Mouse (Mus musculus) splenic B cell, adult 2 months (primary cell): Measurements from ENCODE around the gene Nlrc5.
"Not testable (repeated sequence)": the region's sequence is repeated elsewhere in the genome, so short reads cannot be mapped to it uniquely, and the experiment has no call there.

Experiments
- DNase-seq: peaks from one replicate; pipeline ENCODE4 v3.0.0-alpha.2; 2011; ENCODE audit warnings: low read depth, low spot score
- H3K27me3 ChIP-seq: 2 replicates; pipeline ENCODE4 v1.6.1; 2012; ENCODE audit warnings: mild to moderate bottlenecking, low read length, moderate library complexity, mixed read lengths; ENCODE audit not compliant: control insufficient read depth, poor library complexity, insufficient read depth, severe bottlenecking
- H3K36me3 ChIP-seq: 2 replicates; pipeline ENCODE4 v1.6.1; 2012; ENCODE audit warnings: mild to moderate bottlenecking, low read length, moderate library complexity, mixed read lengths; ENCODE audit not compliant: control insufficient read depth, poor library complexity, insufficient read depth, severe bottlenecking

Nlrc5 gene

DNA sequence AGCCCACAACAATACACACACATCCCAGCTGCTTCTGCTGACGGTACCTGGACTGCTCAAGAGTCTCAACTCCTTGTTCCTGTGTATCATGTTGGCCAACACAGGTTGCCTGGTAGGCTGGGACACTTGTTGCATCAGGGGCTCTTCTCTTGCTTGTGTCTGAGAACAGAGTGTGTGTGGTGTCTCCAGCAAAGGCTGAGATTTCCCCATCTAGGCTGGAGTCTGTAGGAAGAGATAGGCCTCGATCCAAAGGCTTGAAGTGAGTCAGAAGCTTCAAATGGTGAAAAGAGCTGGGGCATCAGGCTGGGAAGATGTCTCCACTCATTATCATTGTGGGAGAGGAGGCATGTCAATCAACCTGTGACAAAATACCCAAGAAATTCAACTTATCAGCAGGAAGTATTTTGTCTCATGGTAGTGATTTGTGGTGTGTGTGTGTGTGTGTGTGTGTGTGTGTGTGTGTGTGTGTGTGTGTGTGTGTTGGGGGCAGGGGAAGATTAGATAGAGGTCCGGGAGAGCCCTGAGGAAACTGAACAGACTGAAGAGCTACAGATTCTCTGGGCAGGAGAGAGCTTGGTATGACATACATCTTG, 34.7 kb upstream of the Nlrc5 start:
- H3K27me3 ChIP-seq = no peaks in the 10 kb centered on the region
- peaks cover 12% of the 10 kb centered on the region; the same call in 1 of the 2 replicates for H3K36me3 ChIP-seq
- DNase-seq = no peak

DNA sequence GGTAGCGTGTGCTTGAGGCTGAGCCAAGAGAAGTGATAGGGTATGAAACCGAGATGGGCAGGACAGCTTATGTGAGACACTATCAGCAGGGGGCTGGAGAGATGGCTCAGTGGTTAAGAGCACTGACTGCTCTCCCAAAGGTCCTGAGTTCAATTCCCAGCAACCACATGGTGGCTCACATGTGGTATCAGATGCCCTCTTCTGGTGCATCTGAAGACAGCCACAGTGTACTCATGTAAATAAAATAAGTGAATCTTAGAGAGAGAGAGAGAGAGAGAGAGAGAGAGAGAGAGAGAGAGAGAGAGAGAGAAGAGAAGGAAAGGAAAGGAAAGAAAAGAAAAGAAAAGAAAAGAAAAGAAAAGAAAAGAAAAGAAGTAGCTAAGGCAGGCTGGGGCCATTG, 34.2 kb upstream of the Nlrc5 start:
- not testable (repeated sequence) for H3K36me3 ChIP-seq
- DNase-seq = peak; percentile 30

DNA sequence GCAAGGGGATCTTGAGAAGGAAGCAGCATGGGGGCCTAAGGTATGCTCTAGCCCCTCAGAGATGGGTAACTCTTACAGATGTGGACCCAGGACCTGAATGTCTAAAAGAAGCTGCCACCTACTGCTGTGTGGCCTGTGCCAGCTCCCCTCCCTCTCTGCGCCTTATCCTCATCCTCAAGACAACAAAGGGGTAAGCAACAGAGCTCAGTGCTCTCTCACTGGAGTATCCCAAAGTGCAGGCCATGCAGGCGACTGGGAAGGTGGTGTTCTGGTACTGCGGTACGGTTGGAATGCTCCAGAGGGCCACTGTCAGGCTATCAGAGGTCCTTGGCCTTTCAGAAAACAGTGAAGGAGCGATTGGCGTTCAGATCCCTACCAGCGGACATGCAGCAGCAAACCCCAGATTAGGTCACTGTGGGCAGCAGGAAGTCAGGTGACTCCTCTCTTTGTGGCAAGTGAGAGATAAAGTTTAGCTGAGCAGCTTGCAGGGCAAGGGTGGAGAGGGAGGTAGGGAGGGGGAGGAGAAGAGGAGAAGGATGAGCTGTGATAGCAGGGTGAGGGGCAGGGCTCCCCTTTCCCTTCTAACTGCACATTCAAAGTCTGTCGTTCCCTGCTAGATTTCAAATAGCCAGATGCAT, 25.6 kb upstream of the Nlrc5 start:
- Histone ChIP-seq H3K36me3 (no peaks in the 10 kb centered on the region), H3K27me3 (no peaks in the 10 kb centered on the region)
- DNase-seq = no peak

More for the DNA sequence above, 34.2 kb upstream of the Nlrc5 start:
- not testable (repeated sequence) for H3K27me3 ChIP-seq

DNA sequence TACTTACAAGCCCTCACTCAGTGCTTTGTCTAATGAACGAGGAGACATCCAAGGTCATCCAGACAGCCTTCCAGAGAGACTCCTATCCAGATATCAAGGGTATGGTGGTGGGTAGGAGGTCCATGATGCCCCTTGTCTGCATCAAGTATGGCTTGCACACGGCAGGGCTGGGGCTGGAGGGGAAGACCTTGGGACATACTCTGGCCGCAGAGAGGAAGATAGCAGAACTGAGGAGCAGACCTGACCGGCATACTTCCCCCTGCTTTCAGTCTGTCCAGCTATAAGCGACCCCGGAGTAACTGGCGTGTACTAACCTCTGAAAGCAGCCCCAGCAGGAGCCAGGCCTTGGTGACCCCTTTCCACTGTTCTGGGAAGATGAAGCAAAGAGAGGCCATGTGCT, 24.6 kb upstream of the Nlrc5 start:
- Histone ChIP-seq H3K27me3 (no peaks in the 10 kb centered on the region), H3K36me3 (no peaks in the 10 kb centered on the region)
- DNase-seq = no peak

DNA sequence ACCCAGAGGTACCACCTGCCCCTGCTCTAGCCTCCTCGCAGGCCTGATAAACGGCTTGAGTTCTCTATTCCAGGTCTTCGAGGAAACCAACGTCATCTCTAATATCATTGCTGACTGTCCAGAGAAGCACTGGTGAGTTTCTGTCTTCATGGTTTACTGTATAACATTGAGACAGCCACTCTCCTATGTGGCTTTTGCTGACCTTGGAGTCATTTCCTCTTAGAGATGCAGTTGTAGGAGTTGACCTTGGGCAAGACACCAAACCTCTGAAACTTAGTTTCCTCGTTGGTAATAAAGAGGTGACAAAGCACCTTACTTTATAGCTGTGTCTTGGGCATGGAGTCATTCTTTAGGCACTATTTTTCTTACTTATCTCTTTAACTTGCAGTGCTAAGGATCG, 21.6 kb upstream of the Nlrc5 start:
- Histone ChIP-seq H3K27me3 (no peaks in the 10 kb centered on the region), H3K36me3 (no peaks in the 10 kb centered on the region)
- no peak for DNase-seq

DNA sequence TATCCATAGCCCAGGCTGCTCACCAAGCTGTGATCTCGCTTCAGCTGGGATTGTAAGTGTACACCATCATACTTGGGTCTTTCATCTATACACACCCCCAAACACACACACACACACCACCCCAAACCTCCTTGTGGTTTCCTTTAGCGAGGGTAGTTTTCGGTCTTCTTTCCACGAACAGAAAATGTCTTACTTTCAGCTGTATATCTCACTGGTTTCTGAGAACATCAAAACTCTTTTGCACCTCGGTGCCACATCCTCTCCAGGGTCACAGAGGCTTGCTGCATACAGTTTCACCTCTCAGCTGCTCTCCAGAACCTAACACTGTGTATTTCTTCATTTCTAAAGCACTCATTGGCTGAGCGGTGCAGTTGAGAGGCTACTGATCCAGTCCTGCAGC, 20.6 kb upstream of the Nlrc5 start:
- no peaks in the 10 kb centered on the region for H3K27me3 ChIP-seq
- no peaks in the 10 kb centered on the region for H3K36me3 ChIP-seq
- DNase-seq = no peak

DNA sequence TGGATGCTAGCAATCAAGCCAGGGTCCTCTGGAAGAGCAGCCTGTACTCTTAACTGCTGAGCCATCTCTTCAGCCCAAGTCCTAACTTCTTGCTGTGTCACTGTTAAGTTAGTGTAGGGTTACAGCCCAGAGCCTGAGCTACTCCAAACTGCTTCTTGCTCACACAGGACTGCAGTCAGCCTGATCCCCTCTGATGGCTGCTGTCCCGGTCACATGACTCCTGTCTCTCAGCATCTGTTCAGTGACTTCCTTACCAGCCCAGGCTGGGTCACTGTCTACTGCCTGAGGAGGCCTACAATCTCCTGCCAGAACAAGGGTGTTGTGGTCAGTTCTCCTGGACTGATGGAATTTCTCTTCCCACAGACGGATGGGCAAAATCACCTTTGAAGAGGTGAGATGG, 18.9 kb upstream of the Nlrc5 start:
- H3K27me3 ChIP-seq = no peaks in the 10 kb centered on the region
- DNase-seq = no peak
- H3K36me3 ChIP-seq = no peaks in the 10 kb centered on the region

DNA sequence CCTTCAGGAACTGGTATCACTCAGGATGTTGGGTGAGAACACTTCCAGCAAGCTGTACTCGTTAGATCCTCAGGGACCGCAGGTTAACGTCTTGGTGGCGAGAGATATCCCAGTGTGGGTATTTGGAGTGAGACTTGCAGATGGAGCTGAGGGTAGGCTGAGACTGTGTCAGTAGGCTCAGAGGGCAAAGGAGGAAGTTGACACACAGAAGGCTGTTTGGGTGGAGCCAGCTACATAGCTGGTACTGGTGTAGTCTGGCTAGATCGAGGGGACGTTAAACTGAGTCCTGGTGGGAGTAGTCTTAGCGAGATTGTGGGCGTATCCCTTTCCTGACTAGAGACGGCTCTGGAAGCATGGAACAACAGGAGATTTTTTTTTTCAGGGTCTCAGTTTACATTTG, 16.1 kb upstream of the Nlrc5 start:
- H3K36me3 ChIP-seq = no peaks in the 10 kb centered on the region
- peak; percentile 34 for DNase-seq
- no peaks in the 10 kb centered on the region for H3K27me3 ChIP-seq

DNA sequence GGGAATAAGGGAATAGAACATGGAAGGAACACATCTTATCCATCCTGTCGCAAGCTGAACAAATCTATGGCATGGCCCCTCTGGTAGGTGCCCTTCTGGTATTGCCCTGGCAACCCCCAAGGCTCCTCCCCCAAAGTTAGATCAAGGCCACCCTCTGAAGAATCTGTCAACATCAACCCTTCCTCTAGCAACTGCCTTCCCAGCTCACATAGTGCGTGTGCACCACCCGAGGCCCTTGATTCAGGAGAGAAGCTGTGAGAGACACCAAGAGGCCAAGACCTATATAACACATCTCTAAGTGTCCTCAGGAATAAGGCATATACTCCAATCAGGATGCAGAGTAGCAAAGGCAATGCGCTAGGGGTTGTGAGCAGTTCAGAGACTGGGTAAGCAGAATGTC, 11.9 kb upstream of the Nlrc5 start:
- Histone ChIP-seq H3K36me3 (no peaks in the 10 kb centered on the region), H3K27me3 (no peaks in the 10 kb centered on the region)
- DNase-seq = no peak

DNA sequence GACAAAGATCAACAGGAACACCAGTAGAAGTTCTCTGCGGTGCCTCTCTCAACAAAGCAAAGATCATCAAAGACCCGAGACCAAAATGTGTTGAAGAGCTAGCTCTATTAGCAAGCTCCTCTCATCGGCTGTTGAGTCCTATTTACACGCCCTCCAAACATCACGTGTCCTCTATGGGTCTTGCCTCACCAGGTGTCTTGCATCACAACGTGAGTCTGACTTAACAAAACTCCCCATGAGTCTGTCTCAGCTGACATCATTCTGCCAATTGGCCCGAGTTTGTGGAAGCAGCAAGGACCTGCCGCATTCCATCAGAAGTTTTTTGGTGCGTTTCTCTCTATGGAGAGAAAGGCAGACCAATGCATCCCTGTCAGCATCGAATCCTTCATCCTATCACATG, 6.2 kb upstream of the Nlrc5 start:
- Histone ChIP-seq H3K36me3 (no peaks in the 10 kb centered on the region), H3K27me3 (no peaks in the 10 kb centered on the region)
- DNase-seq = no peak

DNA sequence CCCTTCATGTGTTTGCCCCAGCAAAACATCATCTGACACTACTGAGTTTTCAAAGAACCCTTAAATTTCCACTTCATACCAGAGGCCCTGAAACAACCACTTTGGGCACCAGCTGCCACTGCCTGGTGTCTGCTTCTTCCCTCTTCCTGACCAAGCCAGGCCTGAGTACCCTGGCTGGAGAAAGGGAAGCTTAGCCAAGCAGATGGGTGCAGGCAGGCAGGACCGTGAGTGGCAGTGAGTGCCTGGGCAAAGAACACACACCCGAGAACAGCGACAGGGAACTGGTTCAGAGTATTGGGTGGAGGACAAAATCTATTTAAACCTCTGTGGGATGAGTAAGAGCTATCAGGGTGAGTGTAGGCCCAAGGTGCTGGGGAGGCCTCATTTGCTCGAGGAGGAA, 5.7 kb upstream of the Nlrc5 start:
- no peaks in the 10 kb centered on the region for H3K27me3 ChIP-seq
- DNase-seq = no peak
- no peaks in the 10 kb centered on the region for H3K36me3 ChIP-seq

DNA sequence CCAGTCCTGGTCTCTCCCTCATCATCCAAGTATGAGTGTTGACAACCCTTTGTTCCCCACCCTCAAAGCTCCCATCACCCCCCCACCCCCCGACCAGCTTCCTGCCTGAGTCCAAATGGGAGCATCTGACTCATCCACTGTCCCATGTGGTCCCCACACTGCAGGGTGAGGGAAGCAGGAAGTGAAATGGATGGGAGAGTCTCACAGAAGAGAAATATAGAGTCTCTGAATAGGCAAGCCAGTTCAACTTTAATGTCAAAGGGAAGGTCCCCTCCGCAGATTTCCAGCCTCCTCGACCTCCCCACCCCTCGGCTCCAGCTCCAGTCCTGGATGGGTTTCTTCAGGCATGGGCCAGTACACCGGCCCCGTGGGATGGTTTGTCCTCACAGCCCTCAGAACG, 4.8 kb upstream of the Nlrc5 start:
- H3K27me3 ChIP-seq = no peaks in the 10 kb centered on the region
- H3K36me3 ChIP-seq = no peaks in the 10 kb centered on the region
- DNase-seq = no peak

DNA sequence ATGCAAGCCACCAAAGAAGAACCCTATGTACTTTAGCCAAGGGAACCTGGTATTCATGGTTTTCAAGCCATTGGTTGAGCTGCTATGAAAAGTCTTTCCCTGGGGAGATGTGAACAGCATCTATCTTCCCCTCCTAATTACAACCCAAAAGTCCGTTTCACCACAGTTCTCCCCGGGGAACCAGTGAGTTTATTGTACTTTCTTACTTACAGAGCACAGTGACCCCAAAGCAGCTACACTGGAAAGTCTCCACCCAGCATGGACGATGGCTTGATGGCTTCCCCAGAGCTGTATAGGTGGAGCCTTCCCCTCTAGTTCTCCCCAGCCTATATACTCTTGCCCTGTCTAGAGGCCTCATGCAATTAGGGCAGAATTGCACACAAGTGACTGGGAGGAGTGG, 1.9 kb upstream of the Nlrc5 start:
- Histone ChIP-seq H3K27me3 (no peaks in the 10 kb centered on the region), H3K36me3 (no peaks in the 10 kb centered on the region)
- peak; percentile 25 for DNase-seq

DNA sequence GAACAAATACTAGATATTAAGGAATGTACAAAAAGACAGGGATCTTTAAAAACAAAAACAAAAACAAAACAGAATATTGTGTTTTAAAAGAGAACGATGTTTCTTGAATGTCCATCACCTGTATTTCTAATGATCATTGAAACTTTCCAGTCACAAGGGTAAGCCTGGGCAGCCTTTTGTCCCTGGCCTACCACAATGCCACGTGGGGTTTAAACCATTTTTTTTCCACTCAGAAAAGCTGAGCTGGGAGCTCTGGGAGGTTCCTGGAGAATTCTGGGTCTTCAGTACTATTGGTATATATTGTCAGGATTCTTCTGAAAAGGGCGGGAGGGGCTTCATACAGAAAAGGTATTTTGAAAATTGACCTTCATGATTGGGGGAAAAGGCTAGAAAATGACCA, 802 bp downstream of the Nlrc5 start:
- Histone ChIP-seq H3K27me3 (no peaks in the 10 kb centered on the region), H3K36me3 (no peaks in the 10 kb centered on the region)
- DNase-seq = no peak

DNA sequence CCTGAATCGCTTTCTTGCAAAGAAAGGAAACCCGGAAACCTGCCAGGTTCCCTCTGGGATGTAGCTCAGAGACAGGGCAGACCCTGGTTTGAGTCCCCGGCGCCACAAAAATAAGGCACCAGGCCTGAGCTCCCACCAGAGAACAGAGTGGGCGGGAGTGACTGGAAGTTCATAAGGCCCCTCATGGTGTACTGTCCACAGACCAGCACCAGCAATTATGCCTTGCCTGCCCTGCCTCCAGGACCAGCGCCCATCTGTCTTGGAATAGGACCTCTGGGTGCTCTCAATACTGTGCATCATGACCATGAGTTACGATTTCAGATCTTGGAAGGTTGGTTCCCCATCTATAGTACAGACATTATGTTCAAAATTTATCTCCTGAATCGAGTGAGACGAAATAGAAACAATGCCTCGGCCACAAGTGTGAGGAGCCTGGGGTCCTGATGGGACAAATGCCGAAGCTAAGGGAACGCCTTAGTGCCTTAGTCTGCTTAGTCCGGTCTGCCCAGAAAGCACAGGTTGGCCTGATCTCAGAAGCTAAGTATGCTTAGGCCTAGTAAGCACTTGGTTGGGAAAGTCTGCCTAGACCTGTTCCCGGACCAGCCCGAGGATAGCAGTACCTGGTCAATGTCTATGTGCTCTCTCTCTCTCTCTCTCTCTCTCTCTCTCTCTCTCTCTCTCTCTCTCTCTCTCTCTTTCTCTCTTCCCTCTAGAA, 1.4 kb downstream of the Nlrc5 start:
- Histone ChIP-seq H3K36me3 (no peaks in the 10 kb centered on the region), H3K27me3 (no peaks in the 10 kb centered on the region)
- DNase-seq = no peak
